Mouse (Mus musculus) spleen, adult 2 months (tissue): Measurements from ENCODE around the gene Duxbl2.
"Not testable (repeated sequence)": the region's sequence is repeated elsewhere in the genome, so short reads cannot be mapped to it uniquely, and the experiment has no call there.

Source experiments
- CTCF ChIP-seq: fragments of 200-500 bp; IDR thresholded peaks from 2 replicates; pipeline ENCODE4 v1.5.1; 2011; ENCODE audit warnings: mild to moderate bottlenecking, inconsistent platforms; ENCODE audit not compliant: insufficient read depth, insufficient read length, insufficient replicate concordance; ENCODE audit errors: extremely low read depth
- POLR2A ChIP-seq: fragments of 200-500 bp; IDR thresholded peaks from 2 replicates; pipeline ENCODE4 v1.6.1; 2011; ENCODE audit warnings: low read depth, low read length, inconsistent platforms

GRCm38 (mm10) chr14:26119095-26119494 is 946 bp downstream of the Duxbl2 start:
- not testable (repeated sequence) for TF ChIP-seq CTCF, POLR2A
